ENCODE assay signal across 23 mouse cellular contexts in genomic region chr16:45963837-45964236, GRCm38 (mm10).
"Had no signal": no experiment of that assay in that cellular context is flagged by ENCODE, and none has a peak within 500 bp of the region (broad histone marks: within the 10 kb centered on the region; RNA-seq: fewer than 3 reads in every experiment).

No protein-coding gene starts in this region.

- ATAC-seq: forebrain, postnatal 0 days; hindbrain, postnatal 0 days; liver, postnatal 0 days had no signal

- H3K9ac ChIP-seq: forebrain, postnatal 0 days; heart, embryonic 13.5 days; heart, embryonic 15.5 days; hindbrain, embryonic 13.5 days; hindbrain, embryonic 15.5 days; kidney, embryonic 15.5 days; limb, embryonic 13.5 days; limb, embryonic 15.5 days; liver, embryonic 13.5 days; liver, embryonic 15.5 days; liver, postnatal 0 days had no signal

- H3K4me1 ChIP-seq: hindbrain, embryonic 13.5 days; hindbrain, embryonic 15.5 days; liver, embryonic 15.5 days had no signal

- DNase-seq: forebrain, postnatal 0 days; gastrocnemius, postnatal 14 days; gastrocnemius, postnatal 36 days; kidney, adult 11 months; kidney, adult 2 months; kidney, adult 9 months; kidney, postnatal 14 days; kidney, postnatal 36 days; layer of hippocampus, adult 9-11 months; layer of hippocampus, postnatal 36 days; left cerebral cortex, postnatal 4 days; liver, embryonic 13.5 days; liver, postnatal 0 days had no signal

- H3K27me3 ChIP-seq: heart, embryonic 13.5 days; heart, embryonic 15.5 days; hindbrain, embryonic 13.5 days; hindbrain, embryonic 15.5 days; kidney, embryonic 15.5 days; limb, embryonic 13.5 days; limb, embryonic 15.5 days; liver, embryonic 13.5 days; liver, embryonic 15.5 days had no signal

- H3K9me3 ChIP-seq: heart, embryonic 13.5 days; heart, embryonic 15.5 days; hindbrain, embryonic 13.5 days; hindbrain, embryonic 15.5 days; kidney, embryonic 15.5 days; limb, embryonic 13.5 days; limb, embryonic 15.5 days; liver, embryonic 13.5 days; liver, embryonic 15.5 days had no signal

- H3K36me3 ChIP-seq: heart, embryonic 13.5 days; heart, embryonic 15.5 days; kidney, embryonic 15.5 days; limb, embryonic 13.5 days; limb, embryonic 15.5 days; liver, embryonic 13.5 days; liver, embryonic 15.5 days had no signal

- H3K4me3 ChIP-seq: heart, embryonic 13.5 days; heart, embryonic 15.5 days; hindbrain, embryonic 13.5 days; hindbrain, embryonic 15.5 days; kidney, embryonic 15.5 days; limb, embryonic 13.5 days; limb, embryonic 15.5 days; liver, embryonic 13.5 days; liver, embryonic 15.5 days had no signal

- H3K4me2 ChIP-seq: heart, embryonic 13.5 days; heart, embryonic 15.5 days; hindbrain, embryonic 13.5 days; hindbrain, embryonic 15.5 days; kidney, embryonic 15.5 days; limb, embryonic 13.5 days; limb, embryonic 15.5 days; liver, embryonic 13.5 days; liver, embryonic 15.5 days had no signal

- H3K27ac ChIP-seq: heart, embryonic 15.5 days; hindbrain, embryonic 13.5 days; hindbrain, embryonic 15.5 days; hindbrain, postnatal 0 days; kidney, postnatal 0 days; limb, embryonic 13.5 days; limb, embryonic 15.5 days; liver, embryonic 13.5 days; liver, embryonic 15.5 days had no signal
